Mouse (Mus musculus): ENCODE measurements around the gene Eng.

DNA sequence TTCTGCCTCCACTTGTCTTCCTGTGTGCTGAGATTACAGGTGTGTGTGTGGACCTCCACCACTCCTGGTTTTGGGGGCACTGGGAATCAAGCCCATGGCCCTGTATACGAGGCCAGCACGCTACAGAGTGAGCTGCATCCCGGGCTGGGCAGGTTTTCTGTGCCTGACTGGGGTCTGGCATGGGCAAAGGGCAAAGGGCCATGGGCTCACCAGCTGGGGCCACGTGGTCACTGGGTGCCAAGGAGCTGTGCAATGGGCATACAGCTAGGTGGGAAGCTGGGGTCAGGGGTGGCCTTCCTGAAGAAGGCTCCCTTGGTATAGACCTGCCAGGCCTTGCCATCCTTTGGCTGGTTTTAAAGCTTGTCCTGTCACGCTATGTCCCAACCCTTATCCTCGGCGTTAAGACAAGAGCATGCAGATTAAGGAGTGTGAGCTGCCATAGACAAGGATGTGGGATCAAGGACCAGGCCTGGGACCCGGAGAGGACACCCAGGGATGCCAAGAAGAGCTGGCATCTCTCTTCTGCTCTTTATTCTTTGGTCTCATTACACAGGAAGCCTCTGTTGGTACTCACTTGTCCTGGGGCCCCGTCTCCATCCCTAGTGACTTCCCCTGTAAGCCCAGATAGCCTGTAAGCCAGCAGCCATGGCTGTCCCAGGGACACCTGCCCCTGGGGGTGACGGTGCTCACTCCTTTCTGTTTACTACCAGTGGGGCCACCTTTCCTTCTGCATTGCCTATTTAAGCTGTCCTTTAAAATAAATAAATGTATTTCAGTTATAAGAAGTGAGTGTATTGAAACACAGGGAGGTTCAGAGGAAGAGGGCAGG is 11.9 kb upstream of the Eng start:
- TF ChIP-seq ZNF384 (IDR thresholded peaks at IDR 0.05; ENCODE audit: low read depth, low read length) (no peak), RAD21 (IDR thresholded peaks at IDR 0.05; ENCODE audit: low read depth, low read length) (no peak), HCFC1 (IDR thresholded peaks at IDR 0.05; ENCODE audit: low read depth, low read length) (no peak), MAFK (IDR thresholded peaks at IDR 0.05; ENCODE audit: insufficient replicate concordance, low read length) (no peak), CTCF (conservative IDR thresholded peaks at IDR 0.05 in 1 of 2, IDR thresholded peaks at IDR 0.05 in 1 of 2; ENCODE audit: low read depth in 2 of 2, low read length in 2 of 2) (no peak), SMC3 (IDR thresholded peaks at IDR 0.05; ENCODE audit: low read depth, low read length) (no peak), ELF1 (IDR thresholded peaks at IDR 0.05; ENCODE audit: low read depth, low read length) (no peak), POLR2A (IDR thresholded peaks at IDR 0.05; ENCODE audit: low read depth, low read length) (no peak), UBTF (IDR thresholded peaks at IDR 0.05; ENCODE audit: low read depth, low read length) (no peak), MXI1 (IDR thresholded peaks at IDR 0.05; ENCODE audit: low read depth, low read length) (no peak)
